Mouse (Mus musculus): ENCODE measurements around the gene Olfr536.
"Not testable (repeated sequence)": the region's sequence is repeated elsewhere in the genome, so short reads cannot be mapped to it uniquely, and the experiment has no call there.

The Olfr536 gene

GRCm38 (mm10) chr7:140507346-140508021 lies at the start of gene Olfr536:
Gene Olfr536, minus strand, starts transcription at chr7:140507396.
- ATAC-seq (ENCODE audit: low TSS enrichment): not testable (repeated sequence)

DNA sequence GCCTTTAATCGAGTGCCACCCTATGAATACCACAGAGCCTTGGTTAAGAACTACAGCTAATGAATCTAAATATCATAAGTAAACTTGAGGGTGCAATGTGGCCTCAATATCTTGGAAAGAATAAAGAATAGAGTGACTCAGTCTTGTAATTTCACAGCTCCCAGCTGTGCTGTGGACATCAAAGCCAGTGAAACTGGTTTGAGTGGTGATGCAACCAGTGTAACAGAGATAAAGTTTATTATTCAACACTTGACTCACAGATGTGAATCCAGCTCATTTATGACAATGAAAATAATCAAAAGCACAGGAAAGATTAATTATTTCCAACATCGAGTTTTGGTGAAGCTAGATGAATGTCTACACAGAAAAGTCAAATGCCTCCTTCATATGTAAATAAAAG lies 32.5 kb upstream of the Olfr536 start:
- ATAC-seq (ENCODE audit: low TSS enrichment): no peak

DNA sequence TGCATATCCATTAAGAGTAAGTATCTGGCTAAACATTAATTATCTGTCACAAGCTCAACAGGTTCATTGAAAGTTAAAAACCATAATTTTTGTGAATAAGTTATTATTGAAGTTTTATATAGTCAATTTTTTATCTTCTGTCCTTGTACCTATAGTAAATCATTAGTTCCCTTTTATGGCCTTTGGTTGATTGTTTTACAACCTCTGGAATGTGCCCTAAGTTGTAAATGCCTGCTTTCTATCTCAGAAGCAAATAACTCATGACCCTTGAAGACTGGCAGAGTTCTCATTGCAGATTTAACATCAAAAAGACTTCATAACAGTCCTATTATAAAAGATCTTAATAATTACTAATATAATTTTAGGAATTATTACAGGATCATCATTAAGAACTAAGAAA lies 12.5 kb downstream of the Olfr536 start:
- ATAC-seq (ENCODE audit: low TSS enrichment): no peak

DNA sequence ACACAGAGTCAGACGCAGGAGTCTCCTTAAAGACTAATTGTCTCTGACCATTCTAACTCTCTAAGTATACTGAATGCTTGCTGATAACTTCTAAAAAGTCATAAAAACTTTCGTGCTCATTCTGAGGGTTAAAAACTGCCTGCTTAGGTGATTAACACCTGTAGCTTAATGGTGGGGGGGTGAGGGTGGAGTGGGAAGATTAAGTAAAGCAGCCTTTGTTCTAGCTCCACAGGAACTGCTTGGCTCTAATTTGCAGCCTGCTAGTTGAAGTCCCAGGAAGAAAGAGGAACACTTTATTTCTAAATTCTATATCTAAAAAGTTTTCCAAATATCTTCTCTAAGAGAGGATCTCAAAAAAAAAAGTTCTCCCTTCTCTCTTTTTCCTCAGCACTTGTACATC lies 13.0 kb downstream of the Olfr536 start:
- ATAC-seq (ENCODE audit: low TSS enrichment): no peak

GRCm38 (mm10) chr7:140488981-140489380 lies 18.2 kb downstream of the Olfr536 start:
- ATAC-seq (ENCODE audit: low TSS enrichment): peak; percentile 47; the same call in 1 of the 2 replicates

GRCm38 (mm10) chr7:140483916-140484315 lies 23.3 kb downstream of the Olfr536 start, which contains the start of gene Olfr535:
Gene Olfr535, plus strand, starts transcription at chr7:140484216.
- no peak for ATAC-seq (ENCODE audit: low TSS enrichment)

DNA sequence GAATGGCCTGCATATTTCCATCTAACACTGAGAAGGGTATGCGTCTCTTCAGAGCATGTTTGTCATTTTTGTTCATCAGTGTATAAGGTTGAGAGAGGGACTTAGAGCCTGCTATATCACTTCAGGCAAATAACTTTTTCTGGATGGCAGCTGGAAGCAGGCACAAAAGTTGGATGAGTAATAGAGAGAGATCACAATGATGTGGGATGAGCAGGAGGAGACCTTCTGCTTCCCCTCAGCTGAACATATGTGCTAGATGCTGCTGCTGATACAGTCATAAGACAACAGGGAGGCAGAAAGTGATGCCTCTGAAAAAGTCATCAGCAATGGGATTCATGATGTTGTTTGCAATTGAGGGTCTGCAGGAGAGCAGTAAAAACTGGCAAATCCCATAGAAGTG lies 28.5 kb downstream of the Olfr536 start:
- ATAC-seq (ENCODE audit: low TSS enrichment): peak; percentile 93

GRCm38 (mm10) chr7:140477886-140478285 lies 29.3 kb downstream of the Olfr536 start:
- peak; percentile 91; the same call in 1 of the 2 replicates for ATAC-seq (ENCODE audit: low TSS enrichment)

DNA sequence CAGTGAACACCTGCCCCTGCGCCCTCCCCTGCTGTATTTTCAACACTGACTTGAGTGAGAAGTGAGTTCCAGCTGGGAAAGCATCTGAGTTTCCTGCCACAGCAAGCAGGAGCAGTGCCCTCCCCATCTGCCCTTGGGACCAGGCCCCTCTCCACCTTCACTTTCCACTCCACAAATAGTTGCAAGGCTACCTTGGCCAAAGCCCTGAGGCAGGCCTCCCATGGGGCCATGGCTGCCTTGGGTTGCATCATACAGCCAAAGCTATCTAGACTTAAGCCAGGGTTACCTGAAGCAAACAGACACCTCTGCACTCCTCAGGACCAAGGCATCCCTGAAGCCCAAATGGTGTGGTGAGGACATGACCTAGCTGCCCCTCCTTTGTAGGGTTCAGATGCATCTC lies 44.1 kb downstream of the Olfr536 start, which contains the start of gene Olfr533:
Gene Olfr533, plus strand, starts transcription at position 301 of the 400 bp plus-strand sequence.
- ATAC-seq (ENCODE audit: low TSS enrichment): not testable (repeated sequence)

Data from frontal cortex, adult (tissue).